Mouse (Mus musculus): Measurements from ENCODE around the gene Rdh19. TPM values are rescaled to one million over a fixed set of nuclear protein-coding genes. Genes with fewer than 3 reads are reported as not detected.
"Not testable (repeated sequence)": the region's sequence is repeated elsewhere in the genome, so short reads cannot be mapped to it uniquely, and the experiment has no call there.

Rdh19 gene
- polyA plus RNA-seq, 1 experiment = not detected

GRCm38 (mm10) chr10:127878262-127879057 lies 28.7 kb downstream of the Rdh19 start:
- no peak for TF ChIP-seq GATA1 (IDR thresholded peaks at IDR 0.05; ENCODE audit: borderline replicate concordance, low read length)
- no peak for TF ChIP-seq FLI1 (IDR thresholded peaks at IDR 0.05; ENCODE audit: low read length)
- Histone ChIP-seq H3K9me3 (no peaks in the 10 kb centered on the region), H3K4me3 (replicated peaks) (no peak overlapping the region), H3K27me3 (replicated peaks) (peaks cover 2% of the 10 kb centered on the region), H3K36me3 (replicated peaks; ENCODE audit: low read length) (no peaks in the 10 kb centered on the region), H3K4me1 (no peaks in the 10 kb centered on the region)

DNA sequence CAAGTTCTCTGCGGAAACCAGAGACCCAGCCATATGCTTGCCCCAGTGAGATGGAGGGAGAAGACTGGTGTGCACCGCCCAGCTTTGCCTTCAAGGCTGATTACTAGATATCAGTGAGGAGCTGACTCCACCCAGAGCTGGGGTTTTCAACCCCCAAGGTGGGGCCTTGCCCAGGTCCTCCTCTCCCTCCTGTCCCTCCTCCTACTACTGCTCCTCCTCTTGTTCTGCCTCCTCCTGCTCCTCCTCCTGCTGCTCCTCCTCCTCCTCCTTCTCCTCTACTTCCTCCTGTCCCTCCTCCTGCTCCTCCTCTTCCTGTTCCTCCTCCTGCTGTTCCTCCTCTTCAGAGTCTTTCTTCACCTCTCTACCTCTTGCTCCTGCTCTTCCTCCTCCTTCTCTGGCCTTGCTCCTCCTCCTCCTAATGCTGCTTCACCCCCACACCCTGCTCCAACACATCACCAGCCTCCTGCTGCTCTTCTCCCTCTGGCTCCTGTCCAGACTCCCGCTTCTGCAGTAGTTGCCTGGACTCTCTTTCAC lies 29.5 kb downstream of the Rdh19 start:
- Histone ChIP-seq H3K4me3 (replicated peaks) (peak overlapping the region; percentile 8), H3K9me3 (no peaks in the 10 kb centered on the region), H3K27me3 (replicated peaks) (peaks cover 2% of the 10 kb centered on the region), H3K36me3 (replicated peaks; ENCODE audit: low read length) (no peaks in the 10 kb centered on the region), H3K4me1 (no peaks in the 10 kb centered on the region)
- TF ChIP-seq FLI1 (IDR thresholded peaks at IDR 0.05; ENCODE audit: low read length) = no peak
- TF ChIP-seq GATA1 (IDR thresholded peaks at IDR 0.05; ENCODE audit: borderline replicate concordance, low read length) = no peak

DNA sequence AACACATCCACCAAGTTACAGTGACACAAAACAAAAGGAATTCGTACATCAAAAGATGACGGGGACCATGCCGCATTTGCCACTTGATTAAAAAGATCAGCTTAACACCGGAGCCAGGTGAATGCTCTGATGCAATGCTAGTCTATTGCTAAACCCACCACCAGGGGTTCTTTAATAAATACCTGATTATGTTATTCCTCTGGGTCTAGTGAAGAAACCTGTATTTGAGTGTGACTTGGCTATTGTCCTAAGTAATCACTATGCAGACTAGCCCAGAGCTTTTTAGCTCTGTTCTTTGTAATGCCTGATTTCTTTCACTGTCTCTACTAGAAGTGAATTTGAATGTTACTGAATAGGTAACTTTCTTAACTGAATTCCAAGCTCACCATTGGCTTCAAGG lies 31.3 kb downstream of the Rdh19 start:
- Histone ChIP-seq H3K4me3 (replicated peaks) (no peak overlapping the region), H3K9me3 (no peaks in the 10 kb centered on the region), H3K4me1 (no peaks in the 10 kb centered on the region), H3K27me3 (replicated peaks) (peaks cover 2% of the 10 kb centered on the region), H3K36me3 (replicated peaks; ENCODE audit: low read length) (no peaks in the 10 kb centered on the region)
- TF ChIP-seq FLI1 (IDR thresholded peaks at IDR 0.05; ENCODE audit: low read length) (no peak), GATA1 (IDR thresholded peaks at IDR 0.05; ENCODE audit: borderline replicate concordance, low read length) (no peak)

DNA sequence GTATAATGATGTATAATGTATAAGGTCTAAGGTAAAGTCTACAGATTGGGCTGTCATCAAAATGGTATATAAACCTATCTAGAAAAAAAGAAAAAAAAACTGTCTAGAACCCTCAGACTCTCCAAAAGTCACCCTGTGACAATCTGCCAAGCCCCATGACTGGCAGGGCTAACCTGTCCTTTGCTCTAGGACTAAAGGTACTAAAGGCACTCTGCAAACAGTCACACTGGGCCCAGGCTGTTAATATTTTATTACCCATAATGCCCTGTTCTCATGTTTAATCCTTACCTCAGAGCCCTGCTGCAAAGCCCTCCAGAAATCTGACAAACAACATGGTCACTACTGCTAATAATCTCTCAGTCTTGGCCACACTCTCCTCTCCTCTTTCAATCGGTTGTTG lies 36.8 kb downstream of the Rdh19 start:
- Histone ChIP-seq H3K36me3 (replicated peaks; ENCODE audit: low read length) (no peaks in the 10 kb centered on the region), H3K4me3 (replicated peaks) (no peak overlapping the region), H3K4me1 (no peaks in the 10 kb centered on the region), H3K9me3 (peaks cover 11% of the 10 kb centered on the region; the same call in 1 of the 2 replicates), H3K27me3 (replicated peaks) (peaks cover 11% of the 10 kb centered on the region)
- TF ChIP-seq GATA1 (IDR thresholded peaks at IDR 0.05; ENCODE audit: borderline replicate concordance, low read length) (no peak), FLI1 (IDR thresholded peaks at IDR 0.05; ENCODE audit: low read length) (no peak)

DNA sequence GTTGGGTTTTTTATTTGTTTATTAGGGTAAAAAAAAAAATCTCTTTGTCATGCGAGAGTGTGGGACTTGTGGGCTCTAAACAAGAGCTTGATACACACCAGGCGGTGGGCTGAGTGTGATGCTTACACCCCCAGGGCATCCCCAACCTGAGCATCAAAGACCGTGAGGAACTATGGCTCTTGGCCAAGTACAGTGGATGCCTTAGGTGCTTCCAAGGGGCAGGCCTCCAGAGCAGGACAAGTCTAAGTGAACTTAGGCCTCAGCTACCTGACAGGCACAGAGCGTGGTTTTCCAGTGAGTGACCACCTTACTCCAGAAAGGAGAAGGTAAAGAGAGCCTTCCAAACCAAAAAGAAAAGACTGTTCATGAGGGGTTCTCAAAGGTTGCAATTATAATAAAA lies 37.2 kb downstream of the Rdh19 start:
- Histone ChIP-seq H3K36me3 (replicated peaks; ENCODE audit: low read length) (no peaks in the 10 kb centered on the region), H3K9me3 (peaks cover 13% of the 10 kb centered on the region; the same call in 1 of the 2 replicates), H3K4me1 (no peaks in the 10 kb centered on the region), H3K4me3 (replicated peaks) (no peak overlapping the region), H3K27me3 (replicated peaks) (peaks cover 12% of the 10 kb centered on the region)
- no peak for TF ChIP-seq FLI1 (IDR thresholded peaks at IDR 0.05; ENCODE audit: low read length)
- no peak for TF ChIP-seq GATA1 (IDR thresholded peaks at IDR 0.05; ENCODE audit: borderline replicate concordance, low read length)

- peaks cover under 1% of the 10 kb centered on the region for H3K4me1 ChIP-seq
- no peak within 1 kb of the TSS for H3K4me3 ChIP-seq (replicated peaks)
- H3K36me3 ChIP-seq (replicated peaks; ENCODE audit: low read length) = no peaks in the 10 kb centered on the region
- no peak for TF ChIP-seq FLI1 (IDR thresholded peaks at IDR 0.05; ENCODE audit: low read length)
- TF ChIP-seq GATA1 (IDR thresholded peaks at IDR 0.05; ENCODE audit: borderline replicate concordance, low read length) = no peak
- H3K9me3 ChIP-seq = peaks cover 13% of the 10 kb centered on the region; the same call in 1 of the 2 replicates
- H3K27me3 ChIP-seq (replicated peaks) = peaks cover 16% of the 10 kb centered on the region
Measured at GRCm38 (mm10) chr10:127888605-127889004, 38.9 kb downstream of the Rdh19 start, which contains the start of gene Rdh7. Gene Rdh7 (minus strand): TSS chr10:127888817.

GRCm38 (mm10) chr10:127891481-127891880 lies 41.8 kb downstream of the Rdh19 start:
- Histone ChIP-seq H3K4me3 (replicated peaks) (no peak overlapping the region), H3K4me1 (peaks cover 5% of the 10 kb centered on the region), H3K27me3 (replicated peaks) (peaks cover 22% of the 10 kb centered on the region), H3K36me3 (replicated peaks; ENCODE audit: low read length) (no peaks in the 10 kb centered on the region), H3K9me3 (peaks cover 13% of the 10 kb centered on the region; the same call in 1 of the 2 replicates)
- TF ChIP-seq GATA1 (IDR thresholded peaks at IDR 0.05; ENCODE audit: borderline replicate concordance, low read length) (no peak), FLI1 (IDR thresholded peaks at IDR 0.05; ENCODE audit: low read length) (no peak)

GRCm38 (mm10) chr10:127893163-127894022 lies 43.7 kb downstream of the Rdh19 start:
- H3K4me3 ChIP-seq (replicated peaks); H3K4me1 ChIP-seq; H3K36me3 ChIP-seq (replicated peaks; ENCODE audit: low read length): not testable (repeated sequence)
- Histone ChIP-seq H3K27me3 (replicated peaks) (peaks cover 26% of the 10 kb centered on the region), H3K9me3 (peaks cover 13% of the 10 kb centered on the region; the same call in 1 of the 2 replicates)

DNA sequence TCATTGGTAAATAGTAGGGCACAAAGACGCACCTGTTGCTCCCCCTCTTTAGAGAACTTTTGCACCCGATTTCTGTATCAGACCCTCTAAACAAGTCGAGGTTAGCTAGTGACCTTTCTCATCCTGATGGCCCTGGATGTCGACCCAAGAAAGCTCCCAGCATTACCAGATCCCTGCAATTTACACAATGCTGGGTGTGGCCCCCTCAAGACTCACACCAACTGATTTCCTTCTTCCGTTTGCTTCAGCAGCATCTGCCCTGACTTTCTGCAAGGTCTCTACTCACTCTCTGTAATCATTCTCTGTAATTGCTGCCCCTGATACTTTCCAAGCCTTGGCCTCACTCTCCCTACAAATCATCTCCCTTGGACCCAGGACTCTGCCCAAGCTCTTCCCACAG lies 47.0 kb downstream of the Rdh19 start:
- H3K4me3 ChIP-seq (replicated peaks) = no peak overlapping the region

More for the DNA sequence above, 47.0 kb downstream of the Rdh19 start:
- peaks cover 5% of the 10 kb centered on the region for H3K4me1 ChIP-seq
- no peak for TF ChIP-seq GATA1 (IDR thresholded peaks at IDR 0.05; ENCODE audit: borderline replicate concordance, low read length)
- no peak for TF ChIP-seq FLI1 (IDR thresholded peaks at IDR 0.05; ENCODE audit: low read length)
- H3K9me3 ChIP-seq = peaks cover under 1% of the 10 kb centered on the region; the same call in 1 of the 2 replicates
- no peaks in the 10 kb centered on the region for H3K36me3 ChIP-seq (replicated peaks; ENCODE audit: low read length)
- peaks cover 16% of the 10 kb centered on the region for H3K27me3 ChIP-seq (replicated peaks)

Data from megakaryocyte, embryonic 14.5 days (primary cell).